Mouse (Mus musculus): Measurements from ENCODE around the gene Gm3233. TPM values are rescaled to one million over a fixed set of nuclear protein-coding genes. Genes with fewer than 3 reads are reported as not detected.
"Not testable (repeated sequence)": the region's sequence is repeated elsewhere in the genome, so short reads cannot be mapped to it uniquely, and the experiment has no call there.

Gm3233 gene
- total RNA-seq, 1 experiment from 2014 or later = not detected

GRCm38 (mm10) chr10:77738929-77739328 is 20.6 kb downstream of the Gm3233 start:
- ATAC-seq (replicated peaks; ENCODE audit: insufficient number of reproducible peaks, low FRiP score, low TSS enrichment, poor library complexity, severe bottlenecking) = no peak

- ATAC-seq (replicated peaks; ENCODE audit: insufficient number of reproducible peaks, low FRiP score, low TSS enrichment, poor library complexity, severe bottlenecking) = no peak
These were observed 23.6 kb downstream of the Gm3233 start for GRCm38 (mm10) chr10:77735928-77736327.

- no peak for ATAC-seq (replicated peaks; ENCODE audit: insufficient number of reproducible peaks, low FRiP score, low TSS enrichment, poor library complexity, severe bottlenecking)
These were observed 30.2 kb downstream of the Gm3233 start for GRCm38 (mm10) chr10:77729241-77729640.

GRCm38 (mm10) chr10:77728280-77728679 is 31.2 kb downstream of the Gm3233 start:
- ATAC-seq (replicated peaks; ENCODE audit: insufficient number of reproducible peaks, low FRiP score, low TSS enrichment, poor library complexity, severe bottlenecking) = no peak

GRCm38 (mm10) chr10:77726186-77726585 is 33.3 kb downstream of the Gm3233 start, which contains the start of gene Gm10100:
TSS of gene Gm10100 (plus strand) at chr10:77726486.
- ATAC-seq (replicated peaks; ENCODE audit: insufficient number of reproducible peaks, low FRiP score, low TSS enrichment, poor library complexity, severe bottlenecking) = no peak

GRCm38 (mm10) chr10:77724855-77725254 is 34.6 kb downstream of the Gm3233 start:
- no peak for ATAC-seq (replicated peaks; ENCODE audit: insufficient number of reproducible peaks, low FRiP score, low TSS enrichment, poor library complexity, severe bottlenecking)

GRCm38 (mm10) chr10:77720299-77720698 is 39.2 kb downstream of the Gm3233 start, which contains the start of gene Krtap12-1:
TSS of gene Krtap12-1 (plus strand) at chr10:77720599.
- not testable (repeated sequence) for ATAC-seq (replicated peaks; ENCODE audit: insufficient number of reproducible peaks, low FRiP score, low TSS enrichment, poor library complexity, severe bottlenecking)

- no peak for ATAC-seq (replicated peaks; ENCODE audit: insufficient number of reproducible peaks, low FRiP score, low TSS enrichment, poor library complexity, severe bottlenecking)
These were observed 44.0 kb downstream of the Gm3233 start, which contains the start of gene Gm10142 for GRCm38 (mm10) chr10:77715507-77715906. TSS of gene Gm10142 (plus strand) at chr10:77715807.

GRCm38 (mm10) chr10:77713734-77714133 is 45.7 kb downstream of the Gm3233 start:
- ATAC-seq (replicated peaks; ENCODE audit: insufficient number of reproducible peaks, low FRiP score, low TSS enrichment, poor library complexity, severe bottlenecking) = no peak

- not testable (repeated sequence) for ATAC-seq (replicated peaks; ENCODE audit: insufficient number of reproducible peaks, low FRiP score, low TSS enrichment, poor library complexity, severe bottlenecking)
These were observed 48.3 kb downstream of the Gm3233 start, which contains the start of gene Gm10024 for GRCm38 (mm10) chr10:77711157-77711556. TSS of gene Gm10024 (plus strand) at chr10:77711457.

- no peak for ATAC-seq (replicated peaks; ENCODE audit: insufficient number of reproducible peaks, low FRiP score, low TSS enrichment, poor library complexity, severe bottlenecking)
These were observed 49.7 kb downstream of the Gm3233 start for GRCm38 (mm10) chr10:77709831-77710230.

Other genes with a start within 250 kb of the Gm3233 start
- 24.9 to 35.4 TPM (median 27.8 TPM) in 3 replicates for gene Fam207a, start 243.9 kb downstream of the Gm3233 start, total RNA-seq (2017)
- 1,034 to 1,189 TPM (median 1,065 TPM) in 3 replicates for gene Itgb2, start 229.4 kb downstream of the Gm3233 start, total RNA-seq (2017)
- 79.9 to 128 TPM (median 104 TPM) in 3 replicates for gene Pttg1ip, start 178.0 kb downstream of the Gm3233 start, total RNA-seq (2017)
- 84.2 to 128 TPM (median 126 TPM) in 3 replicates for gene Sumo3, start 153.6 kb downstream of the Gm3233 start, total RNA-seq (2017)
- gene Gm49325, start 153.5 kb downstream of the Gm3233 start, total RNA-seq (2017) = 1.7 to 5.5 TPM in 2 of 3 replicates, not detected in the other
- gene Ube2g2, start 137.4 kb downstream of the Gm3233 start, total RNA-seq (2017) = 60.6 to 127 TPM (median 70.3 TPM) in 3 replicates
- gene Tspear, start 73.1 kb downstream of the Gm3233 start, total RNA-seq (2017) = not detected in 3 replicates
- gene Gm19402, start 68.9 kb downstream of the Gm3233 start, total RNA-seq (2017) = not detected in 3 replicates
- not detected in 3 replicates for gene Gm9508, start 62.4 kb downstream of the Gm3233 start, total RNA-seq (2017)
- gene Gm10272, start 53.1 kb downstream of the Gm3233 start, total RNA-seq (2017) = not detected in 3 replicates
- gene Gm10024, start 48.2 kb downstream of the Gm3233 start, total RNA-seq (2017) = not detected in 3 replicates
- not detected in 3 replicates for gene Gm10142, start 43.9 kb downstream of the Gm3233 start, total RNA-seq (2017)
- not detected in 3 replicates for gene Krtap12-1, start 39.1 kb downstream of the Gm3233 start, total RNA-seq (2017)
- not detected in 3 replicates for gene Gm10100, start 33.2 kb downstream of the Gm3233 start, total RNA-seq (2017)
- not detected in 3 replicates for gene Gm18596, start 17.0 kb downstream of the Gm3233 start, total RNA-seq (2017)
- gene Gm9736, start 8.3 kb downstream of the Gm3233 start, total RNA-seq (2017) = not detected in 3 replicates
- gene Gm3238, start 11.6 kb upstream of the Gm3233 start, total RNA-seq (2017) = not detected in 3 replicates
- gene Gm7138, start 17.3 kb upstream of the Gm3233 start, total RNA-seq (2017) = not detected in 3 replicates
- not detected in 3 replicates for gene Gm3250, start 22.9 kb upstream of the Gm3233 start, total RNA-seq (2017)
- gene Gm7137, start 28.5 kb upstream of the Gm3233 start, total RNA-seq (2017) = not detected in 3 replicates
- not detected in 3 replicates for gene Gm9639, start 35.4 kb upstream of the Gm3233 start, total RNA-seq (2017)
- gene Gm19668, start 39.5 kb upstream of the Gm3233 start, total RNA-seq (2017) = not detected in 3 replicates
- not detected in 3 replicates for gene Gm9507, start 52.2 kb upstream of the Gm3233 start, total RNA-seq (2017)
- not detected in 3 replicates for gene Gm2696, start 55.0 kb upstream of the Gm3233 start, total RNA-seq (2017)
- not detected in 3 replicates for gene Krtap10-4, start 67.4 kb upstream of the Gm3233 start, total RNA-seq (2017)
- not detected in 3 replicates for gene Krtap10-10, start 76.3 kb upstream of the Gm3233 start, total RNA-seq (2017)
- gene Gm36176, start 87.1 kb upstream of the Gm3233 start, total RNA-seq (2017) = not detected in 3 replicates
- not detected in 3 replicates for gene Gm10318, start 93.2 kb upstream of the Gm3233 start, total RNA-seq (2017)
- gene Gm3285, start 102.3 kb upstream of the Gm3233 start, total RNA-seq (2017) = not detected in 3 replicates
- gene Lrrc3, start 142.9 kb upstream of the Gm3233 start, total RNA-seq (2017) = not detected in 3 replicates
- 27.0 to 37.5 TPM (median 35.8 TPM) in 3 replicates for gene Trpm2, start 210.9 kb upstream of the Gm3233 start, total RNA-seq (2017)
- gene 1810043G02Rik, start 218.8 kb upstream of the Gm3233 start, total RNA-seq (2017) = 4.8 to 8.2 TPM (median 5.5 TPM) in 3 replicates

All from monocyte, adult 5-6 weeks (primary cell).